Mouse (Mus musculus) lung, embryonic 14.5 days (tissue): Measurements from ENCODE around the gene Jph3. TPM values are rescaled to one million over a fixed set of nuclear protein-coding genes. Genes with fewer than 3 reads are reported as not detected.

ENCODE experiments used
- ATAC-seq: fragments of 200-750 bp; cut with Nextera tagmentation; 2 replicates; pipeline ENCODE4 v1.8.0; 2017; ENCODE audit warnings: mild to moderate bottlenecking, moderate TSS enrichment, moderate library complexity; ENCODE audit not compliant: insufficient read depth
- DNase-seq: peaks from one replicate; pipeline ENCODE4 v3.0.0-alpha.2; 2015
- H3K27ac ChIP-seq: fragments of 300-500 bp; sonication (generic); 2 replicates; pipeline ENCODE4 v1.5.1; 2014; ENCODE audit warnings: low read depth, mild to moderate bottlenecking, moderate library complexity
- H3K27me3 ChIP-seq: fragments of 300-500 bp; sonication (generic); 2 replicates; pipeline ENCODE4 v1.6.1; 2014; ENCODE audit warnings: low read length, control low read depth; ENCODE audit not compliant: insufficient read depth
- H3K36me3 ChIP-seq: fragments of 300-500 bp; sonication (generic); 2 replicates; pipeline ENCODE4 v1.6.1; 2014; ENCODE audit warnings: control low read depth; ENCODE audit not compliant: insufficient read depth
- H3K4me1 ChIP-seq: fragments of 300-500 bp; sonication (generic); 2 replicates; pipeline ENCODE4 v1.6.1; 2014; ENCODE audit warnings: antibody characterized with exemption, control low read depth; ENCODE audit not compliant: insufficient read depth
- H3K4me2 ChIP-seq: fragments of 300-500 bp; sonication (generic); 2 replicates; pipeline ENCODE4 v1.6.1; 2014; ENCODE audit warnings: mild to moderate bottlenecking
- H3K4me3 ChIP-seq: fragments of 300-500 bp; sonication (generic); 2 replicates; pipeline ENCODE4 v1.5.1; 2014; ENCODE audit warnings: low read depth, low read length
- H3K9ac ChIP-seq: fragments of 300-500 bp; sonication (generic); 2 replicates; pipeline ENCODE4 v1.6.1; 2014
- H3K9me3 ChIP-seq: fragments of 300-500 bp; sonication (generic); 2 replicates; pipeline ENCODE4 v1.6.1; 2016; ENCODE audit warnings: low read depth, low read length, control low read depth
- CTCF ChIP-seq: IDR thresholded peaks from 2 replicates; pipeline ENCODE4 v1.5.1; 2016; ENCODE audit warnings: antibody characterized with exemption, low read depth
- WGBS: fragments of 180-500 bp; shearing (Covaris S2); extraction: QIAGEN DNeasy Blood & Tissue Kit; methylation state at CpG from one replicate; pipeline ENCODE4 v1.1.7; 2014; 5-methylcytosine and 5-hydroxymethylcytosine counted together
- polyA plus RNA-seq: library from polyadenylated mRNA; unstranded; fragments of >200 nt; fragmentation: Nextera tagmentation; extraction: Ambion mirVana; gene quantifications from 2 replicates; pipeline ENCODE4 v1.2.1, GENCODE M21; 2014

Jph3 gene
- polyA plus RNA-seq, 1 experiment from 2014 or later = 0.22 TPM

DNA sequence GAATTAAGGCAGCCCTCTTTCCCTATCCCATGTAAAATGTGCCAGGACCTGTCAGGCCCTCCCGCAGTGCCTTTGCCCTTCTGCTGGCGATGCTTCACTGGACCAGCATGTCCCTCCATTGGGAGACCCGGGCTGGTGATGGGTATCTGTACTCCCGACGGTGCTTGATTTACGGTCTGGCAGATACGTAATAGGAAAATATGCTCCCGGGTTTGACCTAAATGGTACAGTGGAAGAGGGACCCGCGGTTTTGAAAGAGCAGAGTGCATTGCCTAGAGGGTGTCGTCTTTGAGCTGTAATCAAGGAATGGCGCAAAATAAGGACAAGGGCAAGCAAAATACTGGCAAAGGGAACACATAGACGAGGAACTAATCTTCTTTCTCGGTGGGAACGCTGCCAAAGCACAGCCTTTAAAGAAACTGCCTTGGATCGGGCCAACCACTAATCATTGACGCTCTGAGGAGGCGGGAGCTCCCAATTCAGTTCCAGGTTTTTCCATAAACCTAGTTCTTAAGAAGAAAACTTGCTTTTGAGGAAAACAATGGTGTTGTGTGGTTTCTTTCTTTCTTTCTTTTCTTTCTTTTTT is 100.4 kb downstream of the Jph3 start:
- TF ChIP-seq CTCF = no peak
- peak overlapping the region; percentile 83 for H3K9ac ChIP-seq
- no peaks in the 10 kb centered on the region for H3K9me3 ChIP-seq
- peaks cover 3% of the 10 kb centered on the region; the same call in 1 of the 2 replicates for H3K4me1 ChIP-seq
- ATAC-seq (peak; percentile 73; the same call in 1 of the 2 replicates), DNase-seq (peak; percentile 69)
- peak overlapping the region; percentile 95 for H3K4me2 ChIP-seq
- WGBS = 15% methylated on average over 18 of the region's 18 CpGs
- no peaks in the 10 kb centered on the region for H3K27me3 ChIP-seq
- peak overlapping the region; percentile 89 for H3K4me3 ChIP-seq
- peak overlapping the region; percentile 50; the same call in 1 of the 2 replicates for H3K27ac ChIP-seq
- H3K36me3 ChIP-seq = no peaks in the 10 kb centered on the region

DNA sequence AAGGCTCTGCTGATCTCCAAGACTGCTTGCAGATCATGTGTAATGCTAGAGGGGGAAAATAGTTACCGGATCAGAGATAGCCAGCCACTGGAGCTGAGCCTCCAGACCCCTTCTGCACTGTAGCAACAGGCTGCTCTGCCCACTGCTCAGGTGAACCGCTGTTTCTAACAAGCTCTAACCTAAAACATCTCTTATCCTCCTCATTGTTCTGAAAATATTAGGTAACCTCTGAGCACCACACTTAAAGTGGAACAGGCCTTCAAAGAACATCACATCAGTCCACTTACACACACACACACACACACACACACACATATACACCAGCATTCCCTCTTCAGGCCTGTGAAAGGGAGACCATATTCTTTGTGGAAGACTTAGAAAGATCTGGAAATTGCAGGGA is 102.6 kb downstream of the Jph3 start:
- Histone ChIP-seq H3K36me3 (no peaks in the 10 kb centered on the region), H3K4me1 (peaks cover 3% of the 10 kb centered on the region; the same call in 1 of the 2 replicates), H3K4me3 (no peak overlapping the region), H3K4me2 (no peak overlapping the region), H3K9me3 (no peaks in the 10 kb centered on the region), H3K27me3 (no peaks in the 10 kb centered on the region), H3K9ac (no peak overlapping the region), H3K27ac (no peak overlapping the region)
- ATAC-seq (no peak), DNase-seq (no peak)
- WGBS = 73% methylated on average over 2 of the region's 2 CpGs
- no peak for TF ChIP-seq CTCF

DNA sequence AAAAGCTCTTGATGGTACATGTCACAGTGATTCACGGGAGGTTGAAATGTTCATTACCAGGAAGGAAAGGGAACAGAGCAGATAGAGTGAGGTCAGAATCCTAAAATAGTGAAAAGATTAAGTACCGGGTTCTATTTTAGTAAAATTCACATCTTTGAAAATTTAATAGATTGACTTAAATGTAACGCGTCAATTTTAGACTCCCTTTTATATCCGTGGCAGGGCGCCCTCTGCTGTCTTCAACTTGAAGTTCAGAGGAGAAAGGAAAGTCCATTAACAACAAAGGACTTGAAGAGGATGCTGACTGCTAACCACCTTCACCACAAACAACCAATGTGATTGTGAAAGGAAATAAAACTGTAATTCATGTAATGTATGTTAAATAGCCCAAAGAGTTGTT is 103.1 kb downstream of the Jph3 start:
- no peak overlapping the region for H3K9ac ChIP-seq
- ATAC-seq (no peak), DNase-seq (peak; percentile 89)
- TF ChIP-seq CTCF = peak; percentile 67
- H3K4me1 ChIP-seq = peaks cover 3% of the 10 kb centered on the region; the same call in 1 of the 2 replicates
- H3K4me3 ChIP-seq = no peak overlapping the region
- no peak overlapping the region for H3K4me2 ChIP-seq
- H3K27ac ChIP-seq = no peak overlapping the region
- no peaks in the 10 kb centered on the region for H3K27me3 ChIP-seq
- H3K36me3 ChIP-seq = no peaks in the 10 kb centered on the region
- no peaks in the 10 kb centered on the region for H3K9me3 ChIP-seq
- WGBS = 17% methylated on average over 6 of the region's 6 CpGs

DNA sequence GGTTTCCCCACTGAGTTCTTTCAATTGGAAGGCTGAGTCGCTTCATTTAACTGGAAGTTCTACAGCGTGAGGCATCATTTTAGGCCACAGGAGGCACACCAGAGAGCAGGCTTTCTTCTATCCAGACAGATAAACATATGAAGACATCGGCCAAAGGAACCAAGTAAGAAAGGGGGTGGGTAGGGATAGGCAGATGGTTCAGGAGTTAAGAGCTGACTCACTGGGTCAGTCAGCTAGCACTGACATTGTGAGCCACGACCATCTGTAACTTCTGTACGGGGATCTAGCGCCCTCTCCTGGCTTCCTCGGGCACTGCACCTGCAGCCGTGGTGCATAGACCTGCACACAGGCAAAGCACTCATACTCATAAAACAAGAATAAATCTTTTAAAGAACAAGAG is 111.8 kb downstream of the Jph3 start:
- Histone ChIP-seq H3K27me3 (no peaks in the 10 kb centered on the region), H3K36me3 (no peaks in the 10 kb centered on the region), H3K4me3 (no peak overlapping the region), H3K9me3 (no peaks in the 10 kb centered on the region), H3K9ac (no peak overlapping the region), H3K27ac (no peak overlapping the region), H3K4me1 (no peaks in the 10 kb centered on the region), H3K4me2 (no peak overlapping the region)
- TF ChIP-seq CTCF = peak; percentile 63
- ATAC-seq = no peak
- no peak for DNase-seq
- WGBS = 52% methylated on average over 8 of the region's 8 CpGs

DNA sequence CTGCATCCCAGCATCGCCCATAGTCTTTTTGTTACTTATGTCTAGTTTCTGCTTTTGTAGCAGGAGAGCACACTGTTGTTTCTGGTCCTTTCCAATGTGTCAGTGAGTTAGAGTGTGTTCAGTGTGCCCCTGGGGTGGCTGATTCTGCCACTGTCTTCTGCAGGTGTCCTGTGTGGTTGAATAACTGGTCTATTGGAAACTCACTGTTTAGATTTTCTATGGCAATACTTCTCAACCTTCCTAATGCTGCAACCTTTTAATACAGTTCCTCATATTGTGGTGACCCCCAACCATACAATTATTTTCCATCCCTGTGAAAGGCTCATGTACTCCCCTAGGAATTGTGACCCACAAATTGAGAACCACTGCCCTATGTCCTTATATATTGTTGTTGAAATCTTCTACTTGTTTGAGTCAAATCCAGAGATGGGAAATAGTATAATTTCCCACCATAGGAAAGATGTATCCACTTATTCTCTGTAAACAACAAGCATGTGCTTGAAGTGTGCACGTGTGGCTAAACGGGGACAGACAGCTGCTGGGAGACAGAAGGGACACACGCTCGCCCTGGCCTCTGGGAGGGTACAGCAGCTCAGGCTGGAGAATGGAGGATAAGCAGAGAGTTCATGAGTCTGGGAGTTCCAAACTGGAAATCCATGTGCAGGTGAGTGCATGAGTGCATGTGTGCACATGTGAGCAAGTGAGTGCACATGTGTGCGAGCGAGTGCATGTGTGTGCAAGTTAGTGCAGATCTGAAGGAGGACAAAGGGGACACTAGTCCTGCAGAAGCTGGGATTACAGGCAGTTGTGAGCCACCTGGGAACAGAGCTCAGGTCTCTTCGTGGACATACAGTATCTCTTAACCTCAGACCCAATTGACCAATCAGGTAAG is 112.9 kb downstream of the Jph3 start:
- Histone ChIP-seq H3K36me3 (no peaks in the 10 kb centered on the region), H3K9me3 (no peaks in the 10 kb centered on the region), H3K9ac (no peak overlapping the region), H3K4me3 (no peak overlapping the region), H3K27ac (no peak overlapping the region), H3K27me3 (no peaks in the 10 kb centered on the region), H3K4me1 (no peaks in the 10 kb centered on the region), H3K4me2 (no peak overlapping the region)
- ATAC-seq (no peak), DNase-seq (no peak)
- TF ChIP-seq CTCF = no peak
- 83% methylated on average over 8 of the region's 8 CpGs for WGBS

DNA sequence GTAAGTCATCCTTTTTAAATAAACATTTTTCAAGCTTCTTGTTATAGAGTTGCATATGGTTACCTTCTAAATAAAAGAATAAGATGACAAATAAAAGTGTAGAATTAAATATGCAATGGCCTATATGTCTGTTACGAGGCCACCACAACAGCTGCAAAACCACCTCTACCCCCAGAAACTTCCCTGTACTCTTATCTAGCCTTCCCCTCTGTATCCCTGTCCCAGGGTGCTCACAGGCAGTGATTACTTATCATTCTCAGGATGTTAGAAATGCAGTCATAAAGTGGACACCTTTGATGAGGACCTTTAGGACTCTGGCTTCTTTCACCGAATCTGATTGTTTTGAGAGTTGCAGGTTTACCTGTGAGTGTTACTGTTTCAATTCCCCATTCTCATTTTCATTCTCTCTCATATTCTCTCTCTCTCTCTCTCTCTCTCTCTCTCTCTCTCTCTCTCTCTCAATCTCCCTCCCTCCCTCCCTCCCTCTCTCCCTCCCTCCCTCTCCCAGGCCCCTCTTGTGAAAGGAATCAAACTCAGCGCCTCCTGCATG is 113.8 kb downstream of the Jph3 start:
- no peaks in the 10 kb centered on the region for H3K4me1 ChIP-seq
- no peaks in the 10 kb centered on the region for H3K36me3 ChIP-seq
- no peaks in the 10 kb centered on the region for H3K9me3 ChIP-seq
- ATAC-seq (no peak), DNase-seq (no peak)
- no peak for TF ChIP-seq CTCF
- WGBS = 62% methylated on average over 3 of the region's 3 CpGs
- no peaks in the 10 kb centered on the region for H3K27me3 ChIP-seq
- H3K4me2 ChIP-seq = no peak overlapping the region
- no peak overlapping the region for H3K4me3 ChIP-seq
- no peak overlapping the region for H3K9ac ChIP-seq
- H3K27ac ChIP-seq = no peak overlapping the region

Other genes starting within 250 kb of the Jph3 start
- gene 1700018B08Rik, start 185.3 kb upstream of the Jph3 start, polyA plus RNA-seq = not detected in 2 replicates
- gene Fbxo31, start 150.8 kb upstream of the Jph3 start, polyA plus RNA-seq = 17.5 and 18.4 TPM in 2 replicates
- gene Map1lc3b, start 139.3 kb upstream of the Jph3 start, polyA plus RNA-seq = 198 and 202 TPM in 2 replicates
- 23.0 and 25.0 TPM in 2 replicates for gene Zcchc14, start 76.7 kb upstream of the Jph3 start, polyA plus RNA-seq
- gene Klhdc4, start 99.9 kb downstream of the Jph3 start, polyA plus RNA-seq = 42.2 and 47.7 TPM in 2 replicates
- gene Slc7a5, start 178.1 kb downstream of the Jph3 start, polyA plus RNA-seq = 27.3 and 28.8 TPM in 2 replicates
- gene Car5a, start 215.3 kb downstream of the Jph3 start, polyA plus RNA-seq = not detected in 2 replicates
- 42.1 and 43.8 TPM in 2 replicates for gene Banp, start 220.1 kb downstream of the Jph3 start, polyA plus RNA-seq